Mouse (Mus musculus) kidney, adult 9 months (tissue): ENCODE data around the gene Atg7.

Experiments
- DNase-seq: peaks from one replicate; pipeline ENCODE4 v3.0.0; 2022

The Atg7 gene

GRCm38 (mm10) chr6:114736355-114736754 is 93.5 kb downstream of the Atg7 start:
- DNase-seq: no peak

GRCm38 (mm10) chr6:114737181-114737580 is 94.3 kb downstream of the Atg7 start:
- DNase-seq: no peak

GRCm38 (mm10) chr6:114737931-114738759 is 95.2 kb downstream of the Atg7 start:
- no peak for DNase-seq

DNA sequence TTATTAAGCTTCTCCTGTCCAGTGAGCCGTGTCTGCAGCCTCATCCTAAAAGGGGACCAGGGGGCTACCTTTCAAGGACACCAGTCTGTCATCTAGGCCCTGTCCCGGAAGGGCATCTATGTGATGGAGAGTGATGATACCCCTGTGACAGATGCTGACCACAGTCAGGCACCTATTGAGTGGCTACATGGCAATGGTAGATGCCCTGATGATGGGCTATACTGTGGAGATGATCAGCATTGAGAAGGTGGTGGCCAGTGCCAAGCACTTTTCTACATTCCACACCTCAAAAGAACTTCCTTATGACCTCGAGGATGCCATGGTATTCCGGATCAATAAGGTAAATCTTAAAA is 95.8 kb downstream of the Atg7 start:
- DNase-seq: no peak

GRCm38 (mm10) chr6:114742209-114743003 is 99.5 kb downstream of the Atg7 start:
- no peak for DNase-seq

- no peak for DNase-seq
These were observed 100.2 kb downstream of the Atg7 start for GRCm38 (mm10) chr6:114743126-114743525.

- DNase-seq: no peak
These were observed 100.9 kb downstream of the Atg7 start for GRCm38 (mm10) chr6:114743845-114744244.

- no peak for DNase-seq
These were observed 103.6 kb downstream of the Atg7 start for GRCm38 (mm10) chr6:114746439-114746974.

DNA sequence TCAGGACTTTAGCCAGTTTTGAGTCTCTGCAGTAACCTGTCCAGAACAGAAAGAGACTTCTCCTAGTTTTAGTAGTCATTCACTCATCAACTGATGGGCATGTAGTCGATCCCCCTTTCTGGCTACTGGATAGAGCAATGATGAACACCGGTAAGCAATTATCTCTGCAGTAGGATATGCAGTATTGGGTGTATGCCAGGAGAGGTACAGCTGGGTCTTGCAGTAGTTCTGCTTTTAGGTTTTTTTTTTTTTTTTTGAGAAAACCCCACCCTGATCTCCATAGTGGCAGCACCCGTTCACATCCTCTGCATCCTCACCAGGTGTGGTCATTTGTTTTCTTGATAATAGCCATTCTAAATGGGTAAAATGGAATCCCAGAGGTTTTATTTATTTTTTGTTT is 105.5 kb downstream of the Atg7 start:
- no peak for DNase-seq

GRCm38 (mm10) chr6:114748882-114749281 is 106.0 kb downstream of the Atg7 start:
- DNase-seq: no peak

DNA sequence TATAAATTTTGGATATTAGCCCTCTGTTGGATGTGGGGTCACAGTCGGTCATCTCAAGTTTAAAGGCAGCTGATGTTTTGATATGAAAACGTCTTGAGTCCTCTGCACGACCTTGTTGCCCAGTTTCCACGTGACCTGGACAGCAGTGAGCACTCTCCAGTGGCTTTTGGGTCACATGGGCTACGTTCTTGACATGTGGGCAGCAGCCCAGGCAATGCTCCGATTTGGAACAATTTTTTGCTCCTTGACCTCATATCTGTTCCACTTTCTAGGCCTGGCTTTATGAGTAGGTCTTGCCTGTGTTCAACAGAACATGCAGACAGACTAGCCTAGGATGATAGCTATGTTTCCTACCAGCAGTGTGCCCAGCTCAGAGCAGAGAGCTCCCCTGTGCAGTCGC is 115.9 kb downstream of the Atg7 start:
- peak; percentile 34 for DNase-seq

- DNase-seq: no peak
These were observed 123.4 kb downstream of the Atg7 start for GRCm38 (mm10) chr6:114766314-114766713.

GRCm38 (mm10) chr6:114767710-114768109 is 124.8 kb downstream of the Atg7 start:
- DNase-seq: no peak

GRCm38 (mm10) chr6:114770337-114770736 is 127.4 kb downstream of the Atg7 start:
- no peak for DNase-seq

DNA sequence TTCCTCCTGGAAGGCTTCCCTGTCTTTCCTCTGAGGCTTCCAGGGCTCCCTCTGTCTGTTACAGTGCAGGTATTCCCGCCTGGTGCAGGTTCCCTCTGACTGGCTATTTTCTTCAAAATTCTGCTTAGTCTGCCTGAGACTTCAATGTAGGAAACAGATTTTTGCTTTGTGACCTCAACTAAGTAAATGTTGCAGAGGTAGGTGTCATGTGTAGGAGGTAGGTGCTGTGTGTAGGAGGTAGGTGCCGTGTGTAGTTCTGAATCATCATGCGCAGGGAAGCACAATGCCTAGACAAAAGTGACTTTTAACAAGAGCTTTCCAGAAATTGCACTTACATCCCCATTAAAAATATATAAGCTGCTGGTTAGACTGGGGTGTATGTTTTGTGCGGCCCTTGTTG is 128.6 kb downstream of the Atg7 start:
- DNase-seq: no peak

DNA sequence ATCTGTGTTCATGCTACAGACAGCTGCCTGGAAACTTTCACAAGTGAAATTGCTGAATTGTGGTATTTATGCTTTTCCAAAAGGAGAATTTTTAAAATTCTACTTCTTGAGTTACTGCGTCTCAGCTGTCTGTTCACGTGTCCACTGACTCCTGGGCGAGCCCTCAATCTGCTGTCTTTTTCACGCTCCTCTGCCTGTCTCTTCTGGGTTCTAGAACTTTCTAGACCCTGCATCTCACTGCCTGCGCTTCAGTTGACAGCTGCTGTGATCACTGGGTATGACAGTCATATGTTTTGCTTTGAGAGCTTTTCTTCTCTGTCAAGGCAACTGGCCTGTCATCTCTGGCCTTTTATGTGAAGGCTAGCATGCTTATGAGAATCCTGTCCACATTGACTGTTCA is 132.3 kb downstream of the Atg7 start:
- no peak for DNase-seq

DNA sequence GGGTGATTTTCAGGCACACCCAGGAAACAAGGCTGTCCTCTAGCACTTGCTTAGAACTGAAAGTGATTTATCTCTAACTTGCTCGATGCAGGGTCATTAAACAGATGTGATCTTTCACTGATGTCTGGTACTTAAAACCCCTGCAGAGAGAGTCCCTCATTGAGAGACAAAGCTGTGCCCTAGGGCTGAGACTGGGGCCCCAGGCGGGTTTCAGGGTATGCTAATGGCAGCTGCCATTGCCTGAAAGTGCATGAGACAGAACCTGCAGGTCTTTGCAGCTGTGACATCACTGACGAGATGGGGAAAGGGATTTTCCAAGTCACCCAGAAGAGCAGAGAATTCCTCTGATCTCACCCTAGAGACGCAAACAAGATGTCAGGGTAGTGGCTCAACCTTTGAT is 135.0 kb downstream of the Atg7 start:
- DNase-seq: no peak

DNA sequence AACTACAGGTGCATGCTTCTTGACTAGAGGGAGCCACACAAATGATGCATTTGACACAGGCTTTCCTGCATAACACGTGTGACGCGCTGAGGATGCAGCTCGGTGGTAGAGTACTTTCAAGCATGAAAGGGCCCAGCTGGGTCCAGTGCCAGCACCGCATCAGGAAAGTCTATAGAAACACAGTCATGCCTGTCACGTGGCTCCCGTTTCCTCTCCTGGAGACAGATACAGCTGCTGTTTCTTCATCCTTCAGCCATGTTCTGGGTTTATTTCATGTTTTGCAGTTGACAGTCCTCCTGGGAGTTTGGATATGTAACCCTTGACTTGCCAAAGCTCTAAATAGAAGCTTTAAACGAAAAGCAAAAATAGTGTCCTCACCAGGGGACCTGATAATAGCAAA is 135.8 kb downstream of the Atg7 start:
- DNase-seq: no peak

DNA sequence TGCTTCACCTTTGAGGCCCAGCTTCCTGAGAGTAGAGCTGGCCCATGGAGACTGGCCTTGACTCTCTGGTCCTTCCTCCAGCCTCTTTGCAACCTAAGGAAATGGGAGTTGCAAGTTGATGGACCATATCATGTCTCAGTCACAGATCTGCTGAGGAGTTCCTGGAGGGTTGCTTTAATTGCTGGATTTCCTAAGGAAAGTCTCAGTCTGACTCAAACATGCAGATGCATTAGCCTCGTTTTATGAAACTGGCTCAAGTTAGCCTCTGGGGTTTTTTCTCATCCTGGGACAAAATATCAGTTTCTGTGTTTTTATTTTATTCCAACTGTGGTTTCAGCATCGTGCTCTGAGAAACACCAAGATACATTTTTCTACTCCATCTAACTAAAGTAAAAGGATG is 137.7 kb downstream of the Atg7 start:
- DNase-seq: no peak

- peak; percentile 27 for DNase-seq
These were observed 138.7 kb downstream of the Atg7 start for GRCm38 (mm10) chr6:114781415-114782240.

- peak; percentile 5 for DNase-seq
These were observed 139.6 kb downstream of the Atg7 start for GRCm38 (mm10) chr6:114782486-114782885.

- DNase-seq: no peak
These were observed 143.6 kb downstream of the Atg7 start for GRCm38 (mm10) chr6:114786461-114786860.

DNA sequence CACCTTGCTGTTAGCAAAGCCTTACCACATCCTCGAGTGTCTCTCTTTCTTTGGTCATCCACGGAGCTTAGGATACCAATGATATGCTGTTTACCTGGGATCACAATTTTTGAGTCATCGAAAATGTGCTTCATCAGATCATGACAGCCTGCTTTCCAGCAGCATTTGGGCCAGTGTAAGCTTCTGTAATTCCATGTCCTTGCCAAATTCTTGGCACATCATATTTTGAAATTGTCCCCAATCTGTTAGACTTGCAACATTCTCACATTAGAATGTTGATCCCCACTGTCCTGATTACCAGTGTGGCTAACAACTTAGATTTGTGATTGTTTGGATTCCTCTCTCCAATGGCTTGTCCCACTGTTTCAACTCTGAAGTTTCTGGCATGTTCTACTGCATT is 144.7 kb downstream of the Atg7 start:
- no peak for DNase-seq
